In genomic region chr2:105444072-105444471, GRCm38 (mm10) we compare ENCODE assay signal across 10 mouse cellular contexts. TPM values are rescaled to one million over a fixed set of nuclear protein-coding genes. Genes with fewer than 3 reads are reported as not detected.
DNase-seq lines count a peak whose midpoint lies in the region; ATAC-seq and TF ChIP-seq lines count a peak whose summit lies in the region.
"Had no signal": no experiment of that assay in that cellular context is flagged by ENCODE, and none has a peak within 500 bp of the region (broad histone marks: within the 10 kb centered on the region; RNA-seq: fewer than 3 reads in every experiment).

No protein-coding gene starts in this region.

- no peaks in the 10 kb centered on the region for H3K4me1 ChIP-seq in intestine, postnatal 0 days (replicated peaks; ENCODE audit: control insufficient read depth, insufficient read depth, low read length)
- H3K4me1 ChIP-seq in intestine, embryonic 15.5 days (replicated peaks) = no peaks in the 10 kb centered on the region
- H3K4me1 ChIP-seq in MEL (ENCODE audit: control insufficient read depth in 1 of 2, insufficient read depth in 2 of 2, low read length in 2 of 2) = no peaks in the 10 kb centered on the region
- H3K4me1 ChIP-seq: midbrain, embryonic 12.5 days; stomach, embryonic 15.5 days had no signal

- H3K4me3 ChIP-seq in intestine, postnatal 0 days (ENCODE audit: low read depth, low read length) = no peak overlapping the region
- no peak overlapping the region for H3K4me3 ChIP-seq in intestine, embryonic 15.5 days (replicated peaks)
- no peak overlapping the region for H3K4me3 ChIP-seq in MEL (ENCODE audit: control insufficient read depth in 1 of 2, insufficient read depth in 1 of 2, low read depth in 2 of 2, low read length in 2 of 2)
- H3K4me3 ChIP-seq: midbrain, embryonic 12.5 days; stomach, embryonic 15.5 days had no signal

- no peak for ATAC-seq in intestine, postnatal 0 days
- no peak for ATAC-seq in intestine, embryonic 15.5 days
- no peak for ATAC-seq in monocyte, adult 5-6 weeks (replicated peaks; ENCODE audit: insufficient number of reproducible peaks, low FRiP score, low TSS enrichment, poor library complexity, severe bottlenecking)

- TF ChIP-seq POLR2A in MEL (IDR thresholded peaks at IDR 0.05; ENCODE audit: control insufficient read depth in 1 of 2, insufficient read depth in 1 of 2, low read depth in 1 of 2, low read length in 2 of 2, poor library complexity in 1 of 2) = no peak

- H3K9me3 ChIP-seq in intestine, postnatal 0 days (ENCODE audit: control insufficient read depth) = no peaks in the 10 kb centered on the region
- H3K9me3 ChIP-seq in intestine, embryonic 15.5 days = no peaks in the 10 kb centered on the region
- H3K9me3 ChIP-seq in MEL (replicated peaks; ENCODE audit: insufficient read depth, low read length) = no peaks in the 10 kb centered on the region
- H3K9me3 ChIP-seq: midbrain, embryonic 12.5 days; stomach, embryonic 15.5 days had no signal

- TF ChIP-seq RAD21 in MEL (IDR thresholded peaks at IDR 0.05; ENCODE audit: low read depth, low read length) = peak; percentile 3; the same call in 1 of the 2 replicates

- no peak overlapping the region for H3K9ac ChIP-seq in intestine, postnatal 0 days (ENCODE audit: low read depth, low read length)
- H3K9ac ChIP-seq in intestine, embryonic 15.5 days = no peak overlapping the region
- no peak overlapping the region for H3K9ac ChIP-seq in MEL (ENCODE audit: control insufficient read depth, low read depth, low read length, poor library complexity, severe bottlenecking)
- H3K9ac ChIP-seq: midbrain, embryonic 12.5 days; stomach, embryonic 15.5 days had no signal

- 34% methylated on average over 3 of the region's 3 CpGs for WGBS in intestine, postnatal 0 days
- 47% methylated on average over 3 of the region's 3 CpGs for WGBS in intestine, embryonic 15.5 days

- no peaks in the 10 kb centered on the region for H3K79me2 ChIP-seq in MEL (ENCODE audit: control insufficient read depth, insufficient read depth, low read length, poor library complexity)

- TF ChIP-seq CTCF in intestine, postnatal 0 days (IDR thresholded peaks at IDR 0.05; ENCODE audit: low read depth) = peak; percentile 57
- peak; percentile 68 to 88 (median 76) for TF ChIP-seq CTCF in MEL (IDR thresholded peaks at IDR 0.05 in 2 of 3, conservative IDR thresholded peaks at IDR 0.05 in 1 of 3; ENCODE audit: control insufficient read depth in 1 of 3, insufficient read depth in 1 of 3, low read depth in 2 of 3, low read length in 3 of 3, poor library complexity in 1 of 3, severe bottlenecking in 1 of 3)

- no peak for TF ChIP-seq EP300 in MEL (IDR thresholded peaks at IDR 0.05; ENCODE audit: low read depth in 1 of 2, low read length in 2 of 2)

- no peak overlapping the region for H3K4me2 ChIP-seq in intestine, postnatal 0 days (replicated peaks; ENCODE audit: low read depth)
- no peak overlapping the region for H3K4me2 ChIP-seq in intestine, embryonic 15.5 days (replicated peaks)
- H3K4me2 ChIP-seq: midbrain, embryonic 12.5 days; stomach, embryonic 15.5 days had no signal

- H3K27ac ChIP-seq in intestine, postnatal 0 days (ENCODE audit: low read depth, low read length) = no peak overlapping the region
- no peak overlapping the region for H3K27ac ChIP-seq in intestine, embryonic 15.5 days
- H3K27ac ChIP-seq in MEL (ENCODE audit: control insufficient read depth, low read depth, low read length) = no peak overlapping the region
- H3K27ac ChIP-seq: midbrain, embryonic 12.5 days; stomach, embryonic 15.5 days had no signal

- H3K27me3 ChIP-seq in intestine, postnatal 0 days (replicated peaks; ENCODE audit: control insufficient read depth, insufficient read depth, low read length) = no peaks in the 10 kb centered on the region
- no peaks in the 10 kb centered on the region for H3K27me3 ChIP-seq in intestine, embryonic 15.5 days (replicated peaks)
- H3K27me3 ChIP-seq in MEL (ENCODE audit: control insufficient read depth in 1 of 2, insufficient read depth in 2 of 2, low read length in 2 of 2) = peaks cover 1 to 2% of the 10 kb centered on the region in 2 experiments; a peak in 1 of 4 replicates
- H3K27me3 ChIP-seq: midbrain, embryonic 12.5 days; stomach, embryonic 15.5 days had no signal

- H3K36me3 ChIP-seq in intestine, postnatal 0 days (ENCODE audit: control insufficient read depth, insufficient read depth) = no peaks in the 10 kb centered on the region
- no peaks in the 10 kb centered on the region for H3K36me3 ChIP-seq in intestine, embryonic 15.5 days
- H3K36me3 ChIP-seq in MEL (ENCODE audit: control insufficient read depth in 1 of 2, insufficient read depth in 2 of 2, low read length in 2 of 2) = no peaks in the 10 kb centered on the region
- H3K36me3 ChIP-seq: midbrain, embryonic 12.5 days; stomach, embryonic 15.5 days had no signal

- DNase-seq in A20 (ENCODE audit: low read depth, low spot score) (peak; percentile 45), MEL (ENCODE audit: low read depth, low spot score) (peak; percentile 48)
- peak; percentile 56 for DNase-seq in induced T-regulatory cell, adult 2 months (ENCODE audit: low read depth)
- no peak for DNase-seq in layer of hippocampus, adult 18-20 months (ENCODE audit: low spot score in 2 of 2)
- no peak for DNase-seq in left cerebral cortex, adult 11 months (ENCODE audit: low spot score)

TF ChIP-seq in MEL, 35 proteins besides CTCF, POLR2A, EP300 and RAD21:
- TF ChIP-seq ZMIZ1 (IDR thresholded peaks at IDR 0.05; ENCODE audit: low read depth, low read length) = no peak
- no peak for TF ChIP-seq UBTF (IDR thresholded peaks at IDR 0.05; ENCODE audit: borderline replicate concordance, insufficient read depth, low read depth, low read length)
- TF ChIP-seq CHD1 (IDR thresholded peaks at IDR 0.05; ENCODE audit: low read depth, low read length) = no peak
- TF ChIP-seq CHD2 (IDR thresholded peaks at IDR 0.05; ENCODE audit: low read length) = no peak
- no peak for TF ChIP-seq JUND (IDR thresholded peaks at IDR 0.05; ENCODE audit: low read depth, low read length)
- no peak for TF ChIP-seq HCFC1 (IDR thresholded peaks at IDR 0.05; ENCODE audit: low read depth, low read length)
- no peak for TF ChIP-seq POLR2AphosphoS2 (IDR thresholded peaks at IDR 0.05; ENCODE audit: low read length)
- no peak for TF ChIP-seq NRF1 (IDR thresholded peaks at IDR 0.05; ENCODE audit: insufficient read depth, low read depth, low read length, poor library complexity, severe bottlenecking)
- no peak for TF ChIP-seq TAL1 (IDR thresholded peaks at IDR 0.05; ENCODE audit: low read length)
- TF ChIP-seq GATA1 (IDR thresholded peaks at IDR 0.05; ENCODE audit: low read depth, low read length) = no peak
- TF ChIP-seq TBP (IDR thresholded peaks at IDR 0.05; ENCODE audit: low read depth, low read length) = no peak
- no peak for TF ChIP-seq ZNF384 (IDR thresholded peaks at IDR 0.05; ENCODE audit: low read depth, low read length)

RNA-seq across cellular contexts. Expression of gene Rcn1, which starts 45.0 kb away (rescaled TPM):
- 28.5 and 29.5 TPM in 2 replicates for polyA plus RNA-seq in intestine, postnatal 0 days (2015; fragmentation: Nextera tagmentation; extraction: Ambion mirVana)
- polyA plus RNA-seq in intestine, embryonic 15.5 days (2015; fragmentation: Nextera tagmentation; extraction: Ambion mirVana) = 125 and 137 TPM in 2 replicates
- 43.2 and 45.7 TPM in 2 replicates for total RNA-seq in MEL (2012; rRNA removed)
- polyA plus RNA-seq in MEL (2012; ENCODE audit: insufficient read depth in 1 of 2, insufficient read length in 2 of 2, low read depth in 1 of 2, low replicate concordance in 2 of 2, missing spikeins in 1 of 2) = 10 to 100 TPM in 1 of 2 experiments, not detected in 1; 51.0 TPM
- 18.5 to 41.4 TPM (median 19.1 TPM) in 3 replicates for total RNA-seq in monocyte, adult 5-6 weeks (2017)
- total RNA-seq in layer of hippocampus, adult 18-20 months (2021) = 10 to 100 TPM; 17.8 to 22.5 TPM

Comparison
In these comparisons a context has a peak if more than half of its experiments do, and no peak if none do; other contexts are left out.
1. DNase-seq: peak in A20 (single experiment), MEL (single experiment) and induced T-regulatory cell, adult 2 months (single experiment); none in layer of hippocampus, adult 18-20 months (0 of 2) and left cerebral cortex, adult 11 months (single experiment).